Mouse (Mus musculus) macrophage (primary cell): ENCODE data around the gene Zfp668. TPM values are rescaled to one million over a fixed set of nuclear protein-coding genes. Genes with fewer than 3 reads are reported as not detected.

Source experiments
- H3K27ac ChIP-seq: fragments of 350-480 bp; formaldehyde crosslinking; 2 replicates; pipeline ENCODE4 v1.9.0; 2021
- H3K36me3 ChIP-seq: fragments of 350-480 bp; formaldehyde crosslinking; 2 replicates; pipeline ENCODE4 v1.9.0; 2021; ENCODE audit errors: inconsistent target
- H3K4me3 ChIP-seq: fragments of 350-480 bp; formaldehyde crosslinking; 2 replicates; pipeline ENCODE4 v1.9.0; 2021; ENCODE audit errors: inconsistent target
- H3K79me2 ChIP-seq: fragments of 350-480 bp; formaldehyde crosslinking; 2 replicates; pipeline ENCODE4 v1.9.0; 2021; ENCODE audit errors: inconsistent target
- WGBS: methylation state at CpG from one replicate; pipeline ENCODE4 v1.1.7; 2026; ENCODE audit warnings: inconsistent platforms; ENCODE audit not compliant: missing documents; 5-methylcytosine and 5-hydroxymethylcytosine counted together
- polyA plus RNA-seq: library from polyadenylated mRNA; stranded (reverse); fragments of 250-400 nt; gene quantifications from 3 replicates; pipeline ENCODE4 v1.2.4, GENCODE M21; 2018; ENCODE audit warnings: inconsistent platforms

Gene Zfp668
- polyA plus RNA-seq, 1 experiment from 2014 or later: 3.2 TPM

DNA sequence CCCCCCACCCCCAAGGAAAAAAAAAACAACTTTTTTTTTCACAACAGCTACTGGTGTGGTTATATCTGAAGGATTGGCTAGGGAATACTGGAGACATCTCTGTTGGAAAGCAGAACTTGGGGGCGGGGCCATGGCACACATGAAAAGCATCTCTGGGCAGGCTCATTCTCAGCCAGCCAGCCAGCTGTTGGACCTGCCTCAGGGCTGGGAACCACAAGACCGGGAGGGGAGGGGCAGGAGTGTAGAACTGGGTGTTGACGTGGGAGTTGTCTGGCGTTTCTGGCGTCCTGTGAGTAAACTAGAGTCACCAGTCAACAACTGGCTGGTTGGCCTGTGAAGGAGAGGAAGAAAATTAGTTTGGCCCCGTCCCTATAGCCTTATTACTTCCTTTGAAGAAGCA lies 9.3 kb upstream of the Zfp668 start:
- Histone ChIP-seq H3K27ac (no peak overlapping the region), H3K4me3 (no peak overlapping the region), H3K36me3 (peaks cover 89% of the 10 kb centered on the region), H3K79me2 (peaks cover 48% of the 10 kb centered on the region; the same call in 1 of the 2 replicates)
- 51% methylated on average over 6 of the region's 6 CpGs for WGBS

DNA sequence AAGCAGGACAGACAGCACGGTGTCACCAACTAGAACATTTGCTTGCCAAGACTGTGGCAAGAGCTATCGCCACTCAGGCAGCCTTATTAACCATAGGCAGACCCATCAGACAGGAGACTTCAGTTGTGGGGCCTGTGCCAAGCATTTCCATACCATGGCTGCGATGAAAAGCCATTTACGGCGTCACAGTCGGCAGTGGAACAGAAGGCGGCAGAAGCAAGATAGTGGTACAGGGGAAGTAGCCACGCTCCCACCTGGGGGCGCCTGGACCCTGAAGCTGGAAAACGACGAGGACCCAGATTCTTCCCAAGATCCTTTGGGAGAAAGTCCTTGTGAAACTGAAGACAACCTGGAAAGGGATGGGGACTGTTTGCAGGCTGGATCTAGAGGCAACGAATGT lies 3.8 kb upstream of the Zfp668 start:
- 92% methylated on average over 12 of the region's 12 CpGs for WGBS
- Histone ChIP-seq H3K27ac (no peak overlapping the region), H3K36me3 (peaks cover 75% of the 10 kb centered on the region), H3K79me2 (peaks cover 86% of the 10 kb centered on the region), H3K4me3 (no peak overlapping the region)

DNA sequence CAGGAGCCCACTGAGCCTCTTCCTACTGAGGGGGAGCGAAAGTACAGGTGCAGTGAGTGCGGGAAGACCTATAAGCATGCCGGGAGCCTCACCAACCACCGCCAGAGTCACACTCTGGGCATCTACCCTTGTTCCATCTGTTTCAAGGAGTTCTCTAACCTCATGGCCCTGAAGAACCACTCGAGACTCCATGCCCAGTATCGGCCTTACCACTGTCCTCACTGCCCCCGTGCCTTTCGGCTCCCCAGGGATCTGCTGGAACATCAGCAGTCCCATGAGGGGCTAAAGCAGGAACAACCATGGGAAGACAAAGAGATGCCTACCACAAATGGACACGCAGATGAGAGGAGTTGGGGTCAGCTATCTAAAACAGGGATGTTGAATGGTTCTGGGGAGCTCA lies 2.7 kb upstream of the Zfp668 start:
- peaks cover 86% of the 10 kb centered on the region for H3K79me2 ChIP-seq
- H3K36me3 ChIP-seq: peaks cover 64% of the 10 kb centered on the region
- whole genome bisulfite sequencing: 100% methylated on average over 9 of the region's 9 CpGs
- no peak overlapping the region for H3K27ac ChIP-seq
- no peak overlapping the region for H3K4me3 ChIP-seq

DNA sequence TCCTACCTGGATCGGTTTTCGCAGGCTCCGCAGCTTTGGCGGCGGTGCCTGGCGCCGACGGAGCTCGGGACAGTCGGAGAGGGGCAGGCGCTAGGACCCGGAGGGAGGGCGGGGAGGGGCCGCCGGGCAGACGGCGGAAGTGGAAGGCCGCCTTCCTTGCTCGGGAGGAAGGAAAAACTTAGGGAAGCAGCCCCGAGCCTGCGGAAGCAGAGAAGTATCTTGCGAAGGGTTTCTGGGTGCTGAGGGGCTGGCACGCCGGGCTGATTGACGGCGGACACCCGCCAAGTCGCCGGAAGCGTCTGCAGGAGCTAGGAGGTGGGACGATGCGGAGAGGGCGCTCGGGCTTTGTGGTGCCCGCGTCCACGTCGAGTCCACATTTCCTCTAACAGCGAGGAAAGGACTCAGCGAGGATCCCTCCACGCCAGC lies 574 bp downstream of the Zfp668 start, which contains the start of gene Zfp646:
Gene Zfp646, plus strand, starts transcription at position 181 of the 426 bp plus-strand sequence.
- H3K79me2 ChIP-seq: peaks cover 86% of the 10 kb centered on the region
- peak within 1 kb of the TSS; percentile 78 for H3K4me3 ChIP-seq
- peak within 1 kb of the TSS; percentile 92 for H3K27ac ChIP-seq
- under 1% methylated on average over 40 of the region's 41 CpGs for WGBS
- peaks cover 31% of the 10 kb centered on the region for H3K36me3 ChIP-seq

DNA sequence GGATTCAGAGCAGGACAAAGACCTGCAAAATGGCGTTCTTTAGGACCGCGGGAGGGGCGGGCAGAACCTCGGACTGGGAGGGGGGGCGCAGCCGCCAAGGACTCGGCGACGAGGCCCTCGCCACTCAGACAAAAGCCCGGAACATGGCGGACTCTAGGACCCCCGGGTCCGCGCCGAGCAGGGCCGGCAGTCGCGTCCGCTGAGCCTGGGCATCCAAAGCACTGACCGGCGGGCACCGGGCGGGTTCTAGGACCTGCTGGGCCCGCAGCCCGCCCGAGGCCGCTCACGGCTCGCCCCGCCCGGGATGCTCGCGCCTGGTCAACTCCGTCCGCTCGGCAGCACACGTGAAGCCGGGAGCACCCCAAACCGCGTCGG lies 1.0 kb downstream of the Zfp668 start:
- H3K79me2 ChIP-seq: peaks cover 86% of the 10 kb centered on the region
- WGBS: under 1% methylated on average over 38 of the region's 43 CpGs
- peak overlapping the region; percentile 65 for H3K27ac ChIP-seq
- peak overlapping the region; percentile 78 for H3K4me3 ChIP-seq
- peaks cover 27% of the 10 kb centered on the region for H3K36me3 ChIP-seq

DNA sequence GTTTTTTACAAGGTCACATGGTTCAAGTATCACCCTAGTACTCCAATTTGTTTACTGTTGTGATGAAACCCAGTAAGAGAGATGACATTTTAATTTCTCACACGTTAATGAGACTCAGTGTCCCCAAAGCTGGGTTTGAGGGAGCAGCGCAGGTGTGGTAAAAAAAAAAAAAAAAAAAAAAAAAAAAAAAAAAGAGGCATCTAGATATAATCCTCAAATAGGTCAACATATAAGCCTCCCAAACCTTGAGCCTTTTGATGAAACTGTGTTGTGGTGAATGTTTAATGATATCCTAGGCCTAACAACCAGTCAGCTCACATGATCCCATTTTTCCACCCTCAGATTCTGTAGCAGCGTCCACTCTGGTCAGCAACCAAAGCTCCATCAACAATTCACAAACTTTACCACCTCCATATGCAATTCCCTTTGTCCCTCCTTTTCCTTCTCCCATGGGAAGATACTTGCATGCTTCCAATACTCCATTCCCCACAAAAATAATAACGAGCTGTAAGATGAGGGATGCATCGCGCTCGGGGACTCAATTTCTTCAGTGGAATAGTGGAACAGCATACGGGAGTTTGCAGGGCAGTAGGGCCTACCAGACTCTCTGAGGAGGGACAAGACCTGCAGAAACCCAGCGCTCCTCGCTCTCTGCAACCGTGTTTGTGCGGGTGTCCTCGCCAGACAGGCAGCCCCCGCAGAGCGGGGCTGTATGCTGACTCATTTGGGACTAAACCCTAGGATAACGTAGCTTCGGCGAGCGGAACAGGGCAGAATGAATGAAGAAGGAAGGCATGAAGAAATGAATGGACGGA lies 1.6 kb downstream of the Zfp668 start:
- WGBS: 0% methylated on average over 18 of the region's 20 CpGs
- Histone ChIP-seq H3K27ac (peak overlapping the region; percentile 65), H3K36me3 (peaks cover 21% of the 10 kb centered on the region), H3K79me2 (peaks cover 86% of the 10 kb centered on the region), H3K4me3 (peak overlapping the region; percentile 78)

DNA sequence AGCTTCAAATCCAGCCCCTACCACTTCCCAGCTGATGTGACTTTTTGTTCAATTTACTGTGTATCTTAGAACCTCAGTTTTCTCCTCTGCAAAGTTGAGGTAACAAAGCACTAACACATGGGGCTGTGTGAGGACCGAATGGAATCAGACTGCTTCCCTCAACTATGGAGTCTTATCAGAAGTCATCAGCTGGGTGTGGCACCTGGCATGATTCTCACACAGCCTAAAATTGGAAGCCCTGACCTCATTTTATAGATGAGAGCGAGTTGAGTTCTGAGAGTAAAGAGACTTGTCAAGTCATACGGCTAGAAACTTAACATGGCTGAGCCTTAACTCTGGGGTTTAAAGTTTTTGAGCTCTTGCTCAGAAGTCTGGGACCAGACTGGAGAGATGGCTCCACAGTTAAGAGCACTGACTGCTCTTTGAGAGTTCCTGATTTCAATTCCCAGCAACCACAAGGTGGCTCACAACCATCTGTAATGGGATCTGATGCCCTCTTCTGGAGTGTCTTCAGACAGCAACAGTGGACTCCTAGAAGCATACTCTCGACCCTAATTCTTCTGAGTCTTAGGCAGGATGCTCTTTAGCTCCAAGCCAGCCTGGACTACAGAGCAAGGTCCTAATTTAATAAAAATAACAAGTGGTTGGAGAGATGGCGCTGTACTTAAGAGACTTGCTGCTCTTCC lies 6.3 kb downstream of the Zfp668 start:
- peaks cover 20% of the 10 kb centered on the region for H3K36me3 ChIP-seq
- WGBS: 90% methylated on average over 5 of the region's 5 CpGs
- no peak overlapping the region for H3K27ac ChIP-seq
- no peak overlapping the region for H3K4me3 ChIP-seq
- H3K79me2 ChIP-seq: peaks cover 70% of the 10 kb centered on the region

DNA sequence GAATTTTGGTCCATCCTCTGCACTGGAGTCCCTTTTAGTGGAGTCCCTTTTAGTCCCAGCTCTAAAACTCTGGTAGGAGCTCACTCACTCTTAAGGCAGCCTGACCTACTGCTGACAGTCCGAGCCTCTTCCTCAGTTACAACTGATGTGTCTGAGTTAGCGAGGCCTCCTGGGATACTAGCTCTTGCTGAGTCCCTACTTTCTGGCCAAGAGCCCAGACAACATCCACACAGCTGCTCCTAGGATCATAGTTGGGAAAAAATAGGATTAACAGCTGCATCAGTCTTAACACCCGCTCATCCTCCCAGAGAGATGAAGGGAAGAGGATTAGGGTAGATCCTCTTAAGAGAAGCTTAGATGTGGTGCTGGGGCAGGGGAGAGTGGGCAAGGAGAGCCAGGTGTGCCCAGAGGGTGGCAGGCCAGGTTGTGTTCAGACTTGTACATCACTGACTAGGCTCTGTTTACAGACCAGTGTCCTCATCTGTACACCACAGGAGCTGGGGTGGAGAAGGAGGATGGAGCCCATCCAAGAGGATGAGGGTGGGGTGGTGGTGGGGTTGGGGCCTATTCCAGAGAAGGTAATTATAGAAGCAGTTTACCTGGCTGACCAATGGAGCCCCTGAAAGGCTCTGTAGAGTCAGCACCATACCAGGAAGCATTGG lies 7.3 kb downstream of the Zfp668 start:
- Histone ChIP-seq H3K79me2 (peaks cover 60% of the 10 kb centered on the region), H3K36me3 (peaks cover 20% of the 10 kb centered on the region), H3K27ac (no peak overlapping the region), H3K4me3 (no peak overlapping the region)
- 91% methylated on average over 3 of the region's 3 CpGs for WGBS

DNA sequence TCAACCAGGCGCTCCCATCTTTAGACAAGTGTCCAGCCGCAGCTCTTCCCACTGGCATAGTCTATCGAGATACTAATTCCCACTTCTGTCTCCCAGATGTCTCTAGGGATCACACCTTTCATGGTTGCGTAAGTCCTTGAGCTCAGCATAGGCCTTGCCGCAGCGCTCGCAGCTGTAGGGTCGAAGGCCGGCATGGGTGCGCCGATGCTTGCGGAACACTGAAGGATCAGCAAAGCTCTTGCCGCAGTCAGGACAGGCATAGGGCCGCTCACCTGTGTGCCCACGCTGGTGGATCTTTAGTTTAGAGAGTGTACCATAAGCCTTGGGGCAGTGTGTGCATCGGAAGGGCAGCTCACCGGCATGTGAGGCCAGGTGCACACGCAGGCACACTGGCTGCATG lies 9.0 kb downstream of the Zfp668 start:
- Histone ChIP-seq H3K4me3 (no peak overlapping the region), H3K36me3 (peaks cover 20% of the 10 kb centered on the region), H3K27ac (no peak overlapping the region), H3K79me2 (peaks cover 44% of the 10 kb centered on the region)
- 98% methylated on average over 16 of the region's 18 CpGs for WGBS

DNA sequence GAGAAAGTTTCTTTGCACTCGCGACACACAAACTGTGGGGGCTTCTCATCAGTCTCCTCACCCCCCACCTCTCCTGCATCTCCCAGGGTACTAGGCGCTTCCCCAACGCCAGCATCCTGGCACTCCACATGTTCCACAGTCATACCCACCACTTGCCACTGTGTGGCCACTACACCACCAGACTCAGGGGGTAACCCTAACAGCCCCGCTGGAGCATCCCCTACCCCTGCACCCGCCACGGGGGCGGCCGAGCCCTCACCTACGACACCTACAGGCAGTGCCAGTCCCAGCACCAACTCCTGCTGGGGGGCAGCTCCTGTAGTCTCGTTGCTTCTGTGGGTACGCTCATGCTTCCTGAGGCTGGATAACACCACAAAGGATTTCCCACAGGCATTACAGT lies 10.2 kb downstream of the Zfp668 start:
- H3K4me3 ChIP-seq: no peak overlapping the region
- WGBS: 97% methylated on average over 12 of the region's 12 CpGs
- peaks cover 20% of the 10 kb centered on the region for H3K36me3 ChIP-seq
- H3K27ac ChIP-seq: no peak overlapping the region
- peaks cover 32% of the 10 kb centered on the region for H3K79me2 ChIP-seq

DNA sequence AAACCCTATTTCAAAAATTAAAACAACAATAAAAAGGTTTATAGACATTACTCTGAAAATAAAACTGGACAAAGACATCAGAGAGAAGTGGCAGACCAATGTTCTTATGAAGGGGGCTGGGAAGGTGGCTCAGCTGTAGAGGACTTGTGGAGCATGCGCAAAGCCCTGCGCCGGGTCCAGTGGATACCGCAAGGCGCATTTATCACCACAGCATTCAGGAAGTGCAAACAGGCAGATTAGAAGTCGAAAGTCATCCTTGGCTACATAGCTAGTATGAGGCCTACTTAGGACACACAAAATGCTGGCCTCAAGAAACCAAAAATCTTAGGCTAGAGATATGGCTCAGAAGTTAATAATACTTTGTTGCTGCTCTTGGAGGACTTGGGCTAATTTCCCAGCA lies 18.4 kb downstream of the Zfp668 start:
- Histone ChIP-seq H3K4me3 (no peak overlapping the region), H3K79me2 (no peaks in the 10 kb centered on the region), H3K36me3 (no peaks in the 10 kb centered on the region), H3K27ac (no peak overlapping the region)
- WGBS: 81% methylated on average over 6 of the region's 6 CpGs

DNA sequence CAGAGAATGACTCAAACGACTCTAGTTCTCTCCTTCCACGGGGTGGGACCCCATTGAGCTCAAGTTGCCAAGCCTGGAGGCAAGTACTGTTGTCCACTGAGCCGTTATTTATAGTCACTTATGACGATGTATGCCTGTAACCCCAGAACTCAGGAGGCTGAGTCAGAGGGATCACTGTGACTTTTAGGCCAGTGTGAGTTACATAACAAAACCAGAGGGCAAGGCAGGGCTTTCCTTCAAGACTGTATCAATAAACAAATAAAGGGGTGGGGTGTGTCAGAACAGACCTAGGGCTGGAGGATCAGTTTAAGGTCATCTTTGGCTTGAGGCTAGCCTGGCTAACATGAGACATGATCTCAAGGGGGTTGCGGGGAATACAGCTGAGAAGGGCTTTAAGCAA lies 25.7 kb downstream of the Zfp668 start:
- WGBS: 41% methylated on average over 5 of the region's 5 CpGs
- H3K79me2 ChIP-seq: peaks cover 13% of the 10 kb centered on the region; the same call in 1 of the 2 replicates
- H3K4me3 ChIP-seq: peak overlapping the region; percentile 23; the same call in 1 of the 2 replicates
- H3K27ac ChIP-seq: peak overlapping the region; percentile 97
- H3K36me3 ChIP-seq: peaks cover 19% of the 10 kb centered on the region

DNA sequence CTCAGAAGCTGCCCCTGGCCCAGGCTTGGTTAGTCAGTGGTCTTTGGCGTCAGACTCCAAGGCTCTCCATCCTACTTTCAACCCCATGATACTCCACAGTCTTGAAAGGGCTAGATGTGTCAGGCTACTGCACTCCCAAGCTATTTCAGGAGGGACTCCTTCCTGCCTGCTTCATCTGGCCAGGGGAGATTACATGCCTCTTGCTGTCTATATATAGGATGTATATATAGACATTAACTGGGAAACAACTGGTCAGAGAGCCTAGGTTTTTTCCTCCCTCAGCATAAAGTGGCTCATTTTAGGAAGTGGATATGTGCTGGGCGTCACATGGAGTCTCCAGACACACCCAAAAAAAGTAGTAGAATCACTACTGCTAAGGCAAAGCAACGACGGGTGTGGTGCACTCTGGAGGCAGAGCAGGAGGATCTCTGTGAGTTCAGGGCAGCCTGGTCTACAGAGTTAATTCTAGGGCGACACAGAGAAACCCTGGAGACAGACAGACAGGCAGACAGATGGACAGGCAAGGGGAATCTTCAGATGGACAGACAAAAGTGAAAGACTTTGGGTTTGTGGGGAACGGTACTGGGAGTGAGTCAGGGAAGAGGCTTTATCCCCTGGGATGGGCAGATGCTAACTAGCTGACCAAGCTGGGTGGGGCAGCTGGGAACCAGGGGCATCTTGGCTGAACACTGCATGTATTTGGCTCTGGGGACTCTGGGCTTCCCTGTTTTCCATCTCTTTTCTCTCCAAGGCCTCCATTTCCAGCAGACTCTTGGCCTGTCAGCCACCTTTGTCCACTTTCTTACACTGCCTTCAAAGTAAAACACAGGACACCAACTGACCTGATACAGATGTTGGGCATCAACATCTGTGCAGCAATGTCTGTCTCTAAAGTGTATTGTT lies 26.4 kb downstream of the Zfp668 start:
- Histone ChIP-seq H3K27ac (peak overlapping the region; percentile 97), H3K36me3 (peaks cover 26% of the 10 kb centered on the region)

More for the DNA sequence above, 26.4 kb downstream of the Zfp668 start:
- 38% methylated on average over 6 of the region's 6 CpGs for WGBS
- H3K4me3 ChIP-seq: peak overlapping the region; percentile 23; the same call in 1 of the 2 replicates
- peaks cover 19% of the 10 kb centered on the region; the same call in 1 of the 2 replicates for H3K79me2 ChIP-seq
